Mouse (Mus musculus) olfactory bulb, adult 2 months (tissue): ENCODE data around the gene Hoxd9. TPM values are rescaled to one million over a fixed set of nuclear protein-coding genes. Genes with fewer than 3 reads are reported as not detected.

Source experiments
- H3K27ac ChIP-seq: fragments of 200-500 bp; 2 replicates; pipeline ENCODE4 v1.5.1; 2012; ENCODE audit warnings: low read depth, low read length; ENCODE audit not compliant: insufficient read depth
- H3K4me1 ChIP-seq: fragments of 200-500 bp; 2 replicates; pipeline ENCODE4 v1.6.1; 2012; ENCODE audit warnings: low read length; ENCODE audit not compliant: control insufficient read depth, insufficient read depth
- H3K4me3 ChIP-seq: fragments of 200-500 bp; 2 replicates; pipeline ENCODE4 v1.5.1; 2012; ENCODE audit warnings: mild to moderate bottlenecking, low read depth, low read length, moderate library complexity; ENCODE audit not compliant: insufficient read depth
- CTCF ChIP-seq: fragments of 200-500 bp; IDR thresholded peaks from 2 replicates; pipeline ENCODE4 v1.5.1; 2012; ENCODE audit warnings: low read depth, mild to moderate bottlenecking, low read length, moderate library complexity; ENCODE audit not compliant: insufficient read depth
- POLR2A ChIP-seq: fragments of 200-500 bp; IDR thresholded peaks from 2 replicates; pipeline ENCODE4 v1.6.1; 2012; ENCODE audit warnings: mild to moderate bottlenecking, low read depth, low read length, moderate library complexity; ENCODE audit not compliant: insufficient read depth
- WGBS: fragments of 180-500 bp; shearing (Covaris S2); methylation state at CpG from one replicate; pipeline ENCODE4 v1.1.7; 2018; 5-methylcytosine and 5-hydroxymethylcytosine counted together
- polyA plus RNA-seq: library from polyadenylated mRNA; stranded (reverse); fragments of >200 nt; gene quantifications from 2 replicates; pipeline ENCODE4 v1.2.4, GENCODE M21; 2012; ENCODE audit warnings: low replicate concordance; ENCODE audit not compliant: missing spikeins, insufficient read depth, insufficient read length

The Hoxd9 gene
- polyA plus RNA-seq, 1 experiment = not detected

GRCm38 (mm10) chr2:74700546-74701112, 3.1 kb downstream of the Hoxd9 start:
- Histone ChIP-seq H3K27ac (no peak overlapping the region), H3K4me3 (no peak overlapping the region), H3K4me1 (peaks cover 6% of the 10 kb centered on the region; the same call in 1 of the 2 replicates)
- no peak for TF ChIP-seq CTCF
- TF ChIP-seq POLR2A = no peak
- 4% methylated on average over 22 of the region's 22 CpGs for WGBS

- H3K4me3 ChIP-seq = no peak overlapping the region
- no peak overlapping the region for H3K27ac ChIP-seq
- WGBS = 13% methylated on average over 17 of the region's 17 CpGs
- peaks cover 8% of the 10 kb centered on the region; the same call in 1 of the 2 replicates for H3K4me1 ChIP-seq
- TF ChIP-seq CTCF = peak; percentile 39; the same call in 1 of the 2 replicates
- no peak for TF ChIP-seq POLR2A
Measured at GRCm38 (mm10) chr2:74701949-74702819, 4.7 kb downstream of the Hoxd9 start.

- Histone ChIP-seq H3K4me3 (no peak overlapping the region), H3K27ac (no peak overlapping the region), H3K4me1 (peaks cover 8% of the 10 kb centered on the region; the same call in 1 of the 2 replicates)
- WGBS = 20% methylated on average over 6 of the region's 6 CpGs
- TF ChIP-seq POLR2A = no peak
- TF ChIP-seq CTCF = no peak
Measured at GRCm38 (mm10) chr2:74702820-74703219, 5.3 kb downstream of the Hoxd9 start.

GRCm38 (mm10) chr2:74703317-74703716, 5.8 kb downstream of the Hoxd9 start:
- TF ChIP-seq POLR2A (no peak), CTCF (no peak)
- 7% methylated on average over 10 of the region's 10 CpGs for WGBS
- Histone ChIP-seq H3K27ac (no peak overlapping the region), H3K4me3 (no peak overlapping the region), H3K4me1 (0 out of 2 replicates have a peak, but pooled peaks cover 3% of the 10 kb centered on the region)

GRCm38 (mm10) chr2:74703720-74704392, 6.3 kb downstream of the Hoxd9 start:
- WGBS = 4% methylated on average over 26 of the region's 26 CpGs
- TF ChIP-seq POLR2A = no peak
- no peak for TF ChIP-seq CTCF
- Histone ChIP-seq H3K27ac (no peak overlapping the region), H3K4me3 (no peak overlapping the region), H3K4me1 (0 out of 2 replicates have a peak, but pooled peaks cover 3% of the 10 kb centered on the region)

- no peak within 1 kb of the TSS for H3K27ac ChIP-seq
- 0 out of 2 replicates have a peak, but pooled peaks cover 3% of the 10 kb centered on the region for H3K4me1 ChIP-seq
- 2% methylated on average over 48 of the region's 52 CpGs for WGBS
- no peak for TF ChIP-seq POLR2A
- no peak for TF ChIP-seq CTCF
- peak within 1 kb of the TSS; percentile 13; the same call in 1 of the 2 replicates for H3K4me3 ChIP-seq
Measured at GRCm38 (mm10) chr2:74704393-74704998, 7.0 kb downstream of the Hoxd9 start, which contains the start of gene Hoxd8. Gene Hoxd8 (plus strand): TSS chr2:74704615.

- Histone ChIP-seq H3K4me3 (peak overlapping the region; percentile 13; the same call in 1 of the 2 replicates), H3K4me1 (0 out of 2 replicates have a peak, but pooled peaks cover 3% of the 10 kb centered on the region), H3K27ac (no peak overlapping the region)
- 5% methylated on average over 60 of the region's 66 CpGs for WGBS
- TF ChIP-seq POLR2A = no peak
- TF ChIP-seq CTCF = no peak
Measured at GRCm38 (mm10) chr2:74704999-74705466, 7.5 kb downstream of the Hoxd9 start.

GRCm38 (mm10) chr2:74705467-74706089, 8.1 kb downstream of the Hoxd9 start:
- H3K27ac ChIP-seq = no peak overlapping the region
- no peak for TF ChIP-seq POLR2A
- TF ChIP-seq CTCF = no peak
- H3K4me1 ChIP-seq = 0 out of 2 replicates have a peak, but pooled peaks cover 3% of the 10 kb centered on the region
- H3K4me3 ChIP-seq = peak overlapping the region; percentile 13; the same call in 1 of the 2 replicates
- under 1% methylated on average over 85 of the region's 85 CpGs for WGBS
